Mouse (Mus musculus): ENCODE data around the gene Fat2.

Gene Fat2

DNA sequence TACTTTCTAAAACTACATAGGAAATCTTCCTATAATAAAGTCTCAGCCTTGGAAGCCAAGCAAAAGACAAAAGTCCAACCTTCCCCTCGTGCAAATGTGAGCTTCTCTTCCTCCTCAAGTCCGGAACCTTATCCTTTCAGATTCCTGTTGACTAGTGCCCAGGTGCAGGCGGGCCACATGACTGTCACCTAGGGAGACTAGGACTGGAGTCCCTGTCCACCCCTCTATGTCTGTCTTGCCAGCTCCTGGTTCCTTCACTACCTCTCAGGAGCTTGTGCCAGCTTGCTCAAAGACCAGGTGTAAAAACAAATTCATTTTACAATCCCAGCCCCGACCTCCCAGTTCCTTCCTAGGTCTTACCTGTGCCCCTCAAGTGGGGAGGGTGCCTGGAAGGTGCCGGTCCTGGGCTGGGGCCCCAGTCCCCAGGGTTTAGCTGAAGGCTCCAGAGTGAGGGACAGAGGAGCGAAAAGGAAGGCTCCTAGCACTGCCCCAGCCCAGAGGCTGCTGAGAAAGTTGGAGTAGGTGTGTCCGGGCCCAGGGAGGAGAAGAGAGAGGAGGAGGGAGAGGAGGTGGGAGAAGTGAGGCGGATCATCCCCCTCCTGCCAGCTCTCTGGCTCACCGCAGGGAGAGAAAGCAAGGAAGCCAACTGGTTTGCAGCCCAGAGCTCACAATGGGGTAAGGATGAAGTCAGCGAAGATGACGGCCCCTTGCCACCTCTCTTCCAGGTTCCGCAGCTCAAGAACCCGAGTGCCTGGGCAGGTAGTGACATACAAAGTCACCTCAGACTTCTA is at the start of gene Fat2:
Fat2 (minus strand) TSS at position 464 of the 791 bp plus-strand sequence.
- DNase-seq = no peak

GRCm38 (mm10) chr11:55383463-55384045 is 47.2 kb upstream of the Fat2 start:
- no peak for DNase-seq

GRCm38 (mm10) chr11:55380908-55381307 is 44.5 kb upstream of the Fat2 start:
- no peak for DNase-seq

- no peak for DNase-seq
Measured at GRCm38 (mm10) chr11:55378371-55378770, 42.0 kb upstream of the Fat2 start.

DNA sequence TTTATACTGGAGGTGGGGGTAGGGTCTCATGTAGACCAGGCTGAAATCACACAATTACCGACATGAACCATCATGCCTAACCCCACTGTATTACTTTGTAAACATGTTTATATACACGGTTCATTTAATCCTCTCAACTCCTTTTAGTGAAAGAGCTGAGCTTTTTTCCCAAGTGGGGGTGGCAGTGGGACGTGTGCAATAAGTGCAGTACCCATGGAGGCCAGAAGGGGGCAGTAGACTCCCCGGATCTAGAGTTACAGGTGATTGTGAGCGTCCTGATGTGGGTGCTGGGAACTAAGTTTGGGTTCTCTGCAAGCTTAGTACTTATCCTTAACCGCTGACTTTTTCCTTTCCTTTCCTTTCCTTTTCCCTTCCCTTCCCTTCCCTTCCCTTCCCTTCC is 37.5 kb upstream of the Fat2 start:
- DNase-seq = peak; percentile 53 to 60

DNA sequence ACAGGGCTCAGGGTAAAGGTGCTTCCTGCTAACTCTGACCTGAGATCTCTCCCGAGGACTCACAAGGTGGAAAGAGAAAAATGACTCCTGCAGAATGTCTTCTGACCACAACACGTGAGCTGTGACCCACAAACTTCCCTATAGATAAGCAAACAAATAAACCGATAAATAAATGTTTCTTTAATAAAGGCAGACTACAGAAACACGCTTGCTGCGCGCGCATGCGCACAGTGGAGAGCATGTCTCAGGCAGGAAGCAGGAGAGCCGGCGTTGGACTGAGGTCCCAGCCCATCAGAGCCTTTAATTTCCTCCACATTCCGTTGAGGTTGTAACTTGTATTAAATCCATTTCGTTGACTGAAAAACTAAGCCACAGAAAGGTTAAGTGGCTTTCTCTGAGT is 37.0 kb upstream of the Fat2 start:
- DNase-seq = no peak

DNA sequence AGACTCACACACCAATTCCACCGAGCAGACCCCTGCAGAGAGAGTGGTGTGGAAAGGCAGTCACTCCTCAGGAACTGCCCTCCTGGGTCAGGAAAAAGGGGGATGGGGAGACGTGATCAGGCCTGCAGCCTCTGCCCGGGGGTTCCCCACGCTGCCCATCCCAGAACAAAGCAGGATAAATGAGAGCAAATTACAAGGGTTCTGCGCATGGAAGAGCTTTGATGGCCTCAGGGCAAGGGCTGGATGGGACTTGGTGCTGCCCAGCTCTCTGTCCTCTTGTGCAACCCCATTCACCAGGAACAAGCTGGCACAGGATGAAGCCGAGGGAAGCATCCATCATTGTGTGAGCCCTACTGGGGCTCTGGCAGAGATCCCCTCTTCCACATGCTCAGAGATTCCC is 35.6 kb upstream of the Fat2 start:
- no peak for DNase-seq

DNA sequence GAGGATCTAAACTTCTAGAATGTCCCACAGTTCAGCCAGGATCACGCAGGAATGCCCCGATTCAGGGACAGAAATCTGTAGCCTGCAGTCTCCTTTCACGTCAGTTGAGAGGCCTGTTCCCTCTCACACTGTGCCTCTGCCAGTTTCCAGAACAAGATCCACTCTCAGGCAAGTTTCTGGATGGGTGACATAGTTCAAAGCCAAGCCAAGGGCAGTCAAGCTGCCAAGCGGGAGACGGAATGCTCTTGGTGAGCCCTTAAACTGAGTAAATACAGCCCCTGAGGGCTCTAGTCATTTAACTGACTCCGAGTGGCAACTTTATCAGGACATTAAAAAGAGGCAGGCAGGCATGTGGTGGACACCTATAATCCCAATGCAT is 32.7 kb upstream of the Fat2 start:
- no peak for DNase-seq

GRCm38 (mm10) chr11:55368388-55369092 is 32.2 kb upstream of the Fat2 start:
- no peak for DNase-seq

DNA sequence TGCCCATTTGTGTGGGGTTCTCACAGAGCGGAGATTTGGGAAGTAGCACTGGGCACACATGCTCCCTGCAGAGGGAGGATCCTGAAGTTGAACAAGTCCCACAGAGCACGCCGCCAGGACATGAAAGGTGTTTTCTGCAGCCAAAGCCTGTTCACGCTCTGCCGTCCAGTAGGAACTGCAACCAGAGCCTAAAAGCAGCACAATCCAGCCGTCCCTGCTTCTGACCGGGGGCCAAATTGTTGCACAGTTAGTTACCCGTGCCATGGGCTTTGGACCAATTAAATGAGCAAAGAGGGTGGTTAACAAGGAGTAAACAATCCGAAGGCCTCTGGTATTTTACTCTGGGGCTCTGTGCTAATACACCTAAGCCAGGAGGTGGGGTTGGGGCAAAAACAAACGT is 31.4 kb upstream of the Fat2 start:
- DNase-seq = no peak

- no peak for DNase-seq
Measured at GRCm38 (mm10) chr11:55365840-55366239, 29.5 kb upstream of the Fat2 start.

DNA sequence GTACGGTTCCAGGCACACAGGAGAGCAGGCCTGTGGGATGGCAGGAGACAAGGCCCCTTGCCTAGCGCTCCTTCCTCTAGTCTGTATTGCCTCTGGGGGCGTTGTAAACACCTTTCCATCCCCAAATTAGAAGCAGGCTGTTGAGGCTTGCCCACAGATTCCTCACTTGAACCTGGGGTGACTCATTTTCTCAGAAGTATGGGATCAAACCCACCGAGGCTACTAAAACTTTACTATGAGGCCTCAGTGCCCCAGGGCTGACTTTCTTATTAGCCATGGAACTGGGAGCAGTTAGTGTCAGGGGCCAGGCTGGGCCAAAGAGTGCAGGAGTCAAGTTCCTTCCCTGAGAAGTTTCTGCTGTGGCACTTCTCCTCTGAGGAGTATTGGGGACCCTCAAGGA is 28.9 kb upstream of the Fat2 start:
- DNase-seq = no peak

DNA sequence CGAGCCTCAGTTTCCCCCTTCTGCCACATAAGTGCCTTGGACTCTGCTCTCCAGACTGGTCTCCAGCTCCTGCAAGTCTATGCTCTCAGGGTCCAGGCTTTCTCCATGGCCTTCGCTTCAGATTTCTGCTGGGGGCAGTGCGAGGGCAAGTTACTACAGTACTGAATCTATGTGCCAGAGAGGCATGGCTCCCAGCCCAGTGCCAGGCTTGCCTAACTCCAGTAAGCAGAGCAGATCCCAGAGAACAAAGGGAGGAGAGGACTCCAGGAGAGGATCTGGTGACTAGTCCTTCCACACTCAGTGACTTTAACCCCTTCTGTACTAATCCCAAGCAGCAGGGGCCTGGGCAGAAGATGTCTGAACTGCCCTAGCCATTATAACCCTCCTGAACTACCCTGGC is 28.3 kb upstream of the Fat2 start:
- DNase-seq = no peak

GRCm38 (mm10) chr11:55358094-55358783 is 21.9 kb upstream of the Fat2 start:
- DNase-seq = no peak

- no peak for DNase-seq
Measured at GRCm38 (mm10) chr11:55356846-55357245, 20.5 kb upstream of the Fat2 start.

- no peak for DNase-seq
Measured at GRCm38 (mm10) chr11:55341961-55342371, 5.6 kb upstream of the Fat2 start.

GRCm38 (mm10) chr11:55340789-55341188 is 4.4 kb upstream of the Fat2 start:
- no peak for DNase-seq

DNA sequence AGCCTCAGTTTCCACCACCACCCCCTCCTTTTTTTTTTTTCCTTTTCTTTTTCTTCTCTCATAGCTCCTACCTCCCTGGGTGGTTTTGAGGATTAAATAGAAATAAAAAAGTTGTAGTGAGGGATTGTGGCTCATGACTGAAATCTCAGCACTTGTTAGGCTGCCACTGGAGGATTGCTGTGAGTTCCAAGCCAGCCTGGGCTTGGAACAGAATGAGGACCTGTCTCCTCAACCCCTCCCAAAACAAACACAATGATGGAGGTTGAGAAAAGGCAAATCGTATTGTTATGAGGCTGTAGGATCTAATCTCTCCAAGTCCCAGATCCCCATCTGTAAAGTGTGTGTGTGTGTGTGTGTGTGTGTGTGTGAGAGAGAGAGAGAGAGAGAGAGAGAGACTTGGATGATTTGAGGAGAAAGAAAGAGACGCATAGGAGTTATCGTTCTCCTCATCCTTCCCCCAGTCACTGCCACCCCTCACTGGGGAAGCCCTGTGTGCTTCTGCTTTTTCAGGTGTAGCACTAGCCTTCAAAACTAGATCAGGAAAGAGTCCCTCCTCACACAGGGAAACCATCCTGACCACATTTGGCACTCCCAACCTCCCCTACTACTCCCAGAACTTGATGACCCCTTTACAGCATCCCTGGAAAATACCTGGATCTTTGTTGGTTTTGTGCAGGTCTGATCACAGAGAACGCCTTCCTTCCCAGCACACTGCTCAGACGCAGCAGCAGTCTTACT is 837 bp upstream of the Fat2 start:
- no peak for DNase-seq

DNA sequence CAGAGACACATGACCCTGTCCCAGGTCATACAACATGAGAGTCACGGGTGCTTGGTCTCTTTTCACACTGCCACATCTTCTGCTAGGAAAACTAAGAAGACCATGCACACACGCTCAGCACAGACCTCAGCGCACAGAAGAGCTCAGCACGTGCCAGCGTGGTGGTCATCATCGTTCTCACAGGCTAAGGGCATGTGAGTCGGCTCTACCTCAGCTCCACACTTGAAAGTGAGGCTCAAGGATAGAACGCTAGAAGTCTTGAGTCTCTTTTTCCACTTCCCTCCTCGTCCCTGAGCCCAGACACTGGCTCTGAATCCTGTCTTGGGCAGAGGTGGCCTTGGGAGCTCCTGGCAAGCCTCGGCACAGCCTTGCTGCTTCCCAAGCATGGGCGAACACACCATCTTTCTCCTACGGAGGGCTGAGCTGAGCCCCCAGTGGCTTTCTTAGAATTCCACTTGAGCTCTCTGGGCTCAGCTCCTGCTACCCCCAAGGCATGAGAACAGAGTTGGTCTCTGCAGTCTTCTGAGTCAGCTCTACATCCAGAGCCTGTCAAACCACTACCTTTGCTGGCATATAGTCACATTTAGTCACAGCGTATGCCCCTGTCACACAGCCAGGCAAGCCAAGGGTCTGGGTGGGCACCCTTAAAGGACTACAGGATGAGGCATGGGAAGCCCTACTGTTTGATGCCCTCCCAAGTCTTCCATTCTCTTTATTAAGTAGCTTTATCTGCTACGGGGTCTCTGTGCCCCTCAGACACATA is 869 bp downstream of the Fat2 start:
- DNase-seq = no peak

DNA sequence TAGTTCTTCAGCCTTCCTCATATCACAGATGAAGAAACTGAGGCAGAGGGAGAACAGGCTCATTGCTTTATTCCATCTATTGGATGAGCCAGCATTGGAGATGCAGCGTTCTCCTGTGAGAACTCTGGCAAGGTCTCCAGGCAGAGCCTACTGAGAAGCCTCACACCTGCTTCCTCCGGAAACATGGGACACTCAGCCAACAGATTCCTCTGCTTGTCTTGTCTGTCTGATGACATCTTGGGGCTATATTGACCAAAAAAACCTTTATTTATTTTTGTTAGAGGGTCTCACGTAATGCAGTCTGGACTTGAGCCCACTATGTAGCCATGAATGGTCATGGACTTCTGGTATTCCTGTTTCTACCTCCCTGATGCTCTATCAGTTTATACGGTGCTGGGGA is 1.8 kb downstream of the Fat2 start:
- no peak for DNase-seq

DNA sequence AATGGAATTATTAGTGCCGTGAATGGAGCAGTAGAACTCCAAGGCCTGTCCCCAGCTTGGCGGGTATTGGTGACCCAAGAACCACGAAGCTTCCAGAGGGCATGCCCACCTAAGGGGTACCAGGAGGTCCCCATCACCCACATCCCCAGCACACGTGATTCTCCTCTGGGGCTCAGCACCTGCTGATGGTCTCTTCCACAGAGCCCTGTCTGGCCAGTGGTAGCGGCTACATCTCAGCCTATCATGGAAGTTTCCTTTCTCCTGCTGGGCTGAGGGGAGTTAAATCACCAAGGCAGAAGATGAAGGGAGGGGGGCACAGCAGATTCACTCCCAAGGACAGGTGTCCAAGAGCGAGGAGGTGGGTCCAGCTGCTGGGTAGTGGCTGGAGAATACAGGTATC is 2.3 kb downstream of the Fat2 start:
- no peak for DNase-seq

All from B cell, adult 2 months (primary cell).